Mouse (Mus musculus) gastrocnemius, postnatal 25 days (tissue): ENCODE results near the gene Rrp9. TPM values are rescaled to one million over a fixed set of nuclear protein-coding genes. Genes with fewer than 3 reads are reported as not detected.
"Not testable (repeated sequence)": the region's sequence is repeated elsewhere in the genome, so short reads cannot be mapped to it uniquely, and the experiment has no call there.

Source experiments
- DNase-seq: peaks from one replicate; pipeline ENCODE4 v3.0.0; 2022
- total RNA-seq, 2 experiments: library from RNA; stranded (reverse); gene quantifications; 1 replicate in 1 of 2; 2 replicates in 1 of 2; pipeline ENCODE4 v1.2.3; 2021

Rrp9 gene
- total RNA-seq, 2 experiments from 2014 or later = 17.1 to 18.7 TPM

- no peak for DNase-seq
These were observed 2.0 kb upstream of the Rrp9 start for GRCm38 (mm10) chr9:106473753-106474105.

GRCm38 (mm10) chr9:106474456-106474855 is 1.3 kb upstream of the Rrp9 start:
- peak; percentile 78 for DNase-seq

GRCm38 (mm10) chr9:106475046-106475445 is 717 bp upstream of the Rrp9 start:
- DNase-seq = peak; percentile 44

- peak; percentile 82 for DNase-seq
These were observed 500 bp downstream of the Rrp9 start for GRCm38 (mm10) chr9:106476002-106476923.

- peak; percentile 99 for DNase-seq
These were observed 1.2 kb downstream of the Rrp9 start, which contains the start of gene Parp3 for GRCm38 (mm10) chr9:106476924-106477484. Gene Parp3, minus strand, starts transcription at chr9:106476949.

- no peak for DNase-seq
These were observed 1.9 kb downstream of the Rrp9 start for GRCm38 (mm10) chr9:106477649-106478048.

- DNase-seq = no peak
These were observed 2.3 kb downstream of the Rrp9 start for GRCm38 (mm10) chr9:106478101-106478500.

GRCm38 (mm10) chr9:106480541-106480940 is 4.8 kb downstream of the Rrp9 start:
- DNase-seq = peak; percentile 5

- no peak for DNase-seq
These were observed 5.3 kb downstream of the Rrp9 start for GRCm38 (mm10) chr9:106481075-106481474.

- DNase-seq = no peak
These were observed 5.9 kb downstream of the Rrp9 start for GRCm38 (mm10) chr9:106481676-106482075.

- DNase-seq = no peak
These were observed 6.9 kb downstream of the Rrp9 start for GRCm38 (mm10) chr9:106482578-106483115.

GRCm38 (mm10) chr9:106483136-106483535 is 7.4 kb downstream of the Rrp9 start:
- DNase-seq = no peak

GRCm38 (mm10) chr9:106483606-106484005 is 7.8 kb downstream of the Rrp9 start:
- no peak for DNase-seq

GRCm38 (mm10) chr9:106485076-106485475 is 9.3 kb downstream of the Rrp9 start:
- DNase-seq = no peak

GRCm38 (mm10) chr9:106487602-106488001 is 11.8 kb downstream of the Rrp9 start:
- DNase-seq = not testable (repeated sequence)

GRCm38 (mm10) chr9:106499667-106500066 is 23.9 kb downstream of the Rrp9 start, which contains the start of gene Iqcf1:
Gene Iqcf1, plus strand, starts transcription at chr9:106499967.
- DNase-seq = no peak

GRCm38 (mm10) chr9:106501846-106502245 is 26.1 kb downstream of the Rrp9 start:
- no peak for DNase-seq

- DNase-seq = no peak
These were observed 28.5 kb downstream of the Rrp9 start for GRCm38 (mm10) chr9:106504246-106504645.

- no peak for DNase-seq
These were observed 33.6 kb downstream of the Rrp9 start for GRCm38 (mm10) chr9:106509356-106509755.

- DNase-seq = no peak
These were observed 37.1 kb downstream of the Rrp9 start for GRCm38 (mm10) chr9:106512729-106513450.

- no peak for DNase-seq
These were observed 37.8 kb downstream of the Rrp9 start for GRCm38 (mm10) chr9:106513566-106513965.

- DNase-seq = no peak
These were observed 38.5 kb downstream of the Rrp9 start, which contains the start of gene Iqcf5 for GRCm38 (mm10) chr9:106514273-106514672. Gene Iqcf5, plus strand, starts transcription at chr9:106514573.
